Mouse (Mus musculus) heart, embryonic 13.5 days (tissue): ENCODE results near the gene Ccdc15. TPM values are rescaled to one million over a fixed set of nuclear protein-coding genes. Genes with fewer than 3 reads are reported as not detected.
"Not testable (repeated sequence)": the region's sequence is repeated elsewhere in the genome, so short reads cannot be mapped to it uniquely, and the experiment has no call there.

Source experiments
- ATAC-seq: fragments of 200-750 bp; cut with Nextera tagmentation; 2 replicates; pipeline ENCODE4 v1.8.0; 2017; ENCODE audit warnings: moderate TSS enrichment; ENCODE audit not compliant: insufficient number of reproducible peaks, low FRiP score, low TSS enrichment; ENCODE audit errors: extremely low read depth
- H3K27ac ChIP-seq: fragments of 300-500 bp; sonication (generic); replicated peaks from 2 replicates; pipeline ENCODE4 v1.5.1; 2015; ENCODE audit warnings: moderate library complexity, mild to moderate bottlenecking, inconsistent platforms
- H3K27me3 ChIP-seq: fragments of 300-500 bp; sonication (generic); replicated peaks from 2 replicates; pipeline ENCODE4 v1.6.1; 2015; ENCODE audit warnings: mild to moderate bottlenecking, inconsistent platforms
- H3K36me3 ChIP-seq: fragments of 300-500 bp; sonication (generic); 2 replicates; pipeline ENCODE4 v1.6.1; 2015; ENCODE audit warnings: mild to moderate bottlenecking, inconsistent platforms
- H3K4me1 ChIP-seq: fragments of 300-500 bp; sonication (generic); 2 replicates; pipeline ENCODE4 v1.6.1; 2015; ENCODE audit warnings: inconsistent platforms
- H3K4me2 ChIP-seq: fragments of 300-500 bp; sonication (generic); 2 replicates; pipeline ENCODE4 v1.6.1; 2015; ENCODE audit warnings: inconsistent platforms, mild to moderate bottlenecking, moderate library complexity
- H3K4me3 ChIP-seq: fragments of 300-500 bp; sonication (generic); 2 replicates; pipeline ENCODE4 v1.5.1; 2015; ENCODE audit warnings: moderate library complexity, mild to moderate bottlenecking, inconsistent platforms
- H3K9ac ChIP-seq: fragments of 300-500 bp; sonication (generic); 2 replicates; pipeline ENCODE4 v1.6.1; 2015; ENCODE audit warnings: inconsistent platforms, mild to moderate bottlenecking, moderate library complexity
- H3K9me3 ChIP-seq: fragments of 300-500 bp; sonication (generic); 2 replicates; pipeline ENCODE4 v1.6.1; 2016; ENCODE audit warnings: inconsistent platforms
- WGBS: fragments of 180-500 bp; shearing (Covaris S2); methylation state at CpG from one replicate; pipeline ENCODE4 v1.1.7; 2015; ENCODE audit warnings: mixed read lengths; 5-methylcytosine and 5-hydroxymethylcytosine counted together
- polyA plus RNA-seq: library from polyadenylated mRNA; unstranded; fragments of >200 nt; fragmentation: Nextera tagmentation; extraction: Ambion mirVana; gene quantifications from 2 replicates; pipeline ENCODE4 v1.2.1, GENCODE M21; 2015

Ccdc15 gene
- polyA plus RNA-seq, 1 experiment from 2014 or later, result 3.6 TPM

- Histone ChIP-seq H3K4me1 (peaks cover 14% of the 10 kb centered on the region), H3K27me3 (no peaks in the 10 kb centered on the region), H3K9ac (peak overlapping the region; percentile 93), H3K27ac (peak overlapping the region; percentile 95), H3K9me3 (no peaks in the 10 kb centered on the region), H3K36me3 (peaks cover 10% of the 10 kb centered on the region), H3K4me2 (peak overlapping the region; percentile 93), H3K4me3 (peak overlapping the region; percentile 88)
- ATAC-seq, result no peak
- whole genome bisulfite sequencing, result 24% methylated on average over 12 of the region's 12 CpGs
Measured at GRCm38 (mm10) chr9:37347184-37347987, 846 bp downstream of the Ccdc15 start.

GRCm38 (mm10) chr9:37345406-37345805 is 2.8 kb downstream of the Ccdc15 start:
- H3K9me3 ChIP-seq, result no peaks in the 10 kb centered on the region
- H3K27me3 ChIP-seq, result no peaks in the 10 kb centered on the region
- H3K27ac ChIP-seq, result no peak overlapping the region
- no peak overlapping the region for H3K9ac ChIP-seq
- no peak overlapping the region for H3K4me2 ChIP-seq
- H3K4me1 ChIP-seq, result peaks cover 14% of the 10 kb centered on the region
- peaks cover 17% of the 10 kb centered on the region for H3K36me3 ChIP-seq
- ATAC-seq, result no peak
- 68% methylated on average over 3 of the region's 3 CpGs for WGBS
- no peak overlapping the region for H3K4me3 ChIP-seq

- Histone ChIP-seq H3K9me3 (no peaks in the 10 kb centered on the region), H3K27me3 (no peaks in the 10 kb centered on the region), H3K27ac (no peak overlapping the region), H3K4me3 (no peak overlapping the region), H3K9ac (no peak overlapping the region), H3K4me2 (no peak overlapping the region), H3K4me1 (no peaks in the 10 kb centered on the region), H3K36me3 (no peaks in the 10 kb centered on the region)
- ATAC-seq, result no peak
- WGBS, result 45% methylated on average over 3 of the region's 3 CpGs
Measured at GRCm38 (mm10) chr9:37329456-37329855, 18.8 kb downstream of the Ccdc15 start.

DNA sequence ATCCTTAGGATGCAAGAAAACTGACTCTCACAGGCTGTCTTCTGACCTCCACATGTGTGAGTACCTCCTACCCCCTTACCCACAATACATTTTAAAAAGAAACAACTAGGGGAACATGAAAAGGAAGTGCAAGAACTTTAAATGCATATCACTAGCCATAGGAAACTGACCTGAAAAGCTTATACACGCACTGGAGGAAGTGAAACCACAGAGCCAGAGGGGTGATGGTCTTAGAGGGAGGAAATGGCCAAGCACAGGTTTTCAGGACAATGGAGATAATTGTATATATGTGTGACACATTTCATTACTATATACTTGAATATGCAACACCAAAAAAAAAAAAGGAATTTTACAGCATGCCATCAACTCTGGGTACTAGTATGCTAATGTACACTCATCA is 46.5 kb downstream of the Ccdc15 start:
- H3K27me3 ChIP-seq, result no peaks in the 10 kb centered on the region
- 83% methylated on average over 1 of the region's 1 CpGs for WGBS
- peaks cover 11% of the 10 kb centered on the region; the same call in 1 of the 2 replicates for H3K36me3 ChIP-seq
- H3K4me3 ChIP-seq, result no peak overlapping the region
- ATAC-seq, result no peak
- H3K9ac ChIP-seq, result no peak overlapping the region
- H3K4me2 ChIP-seq, result no peak overlapping the region
- H3K27ac ChIP-seq, result no peak overlapping the region
- no peaks in the 10 kb centered on the region for H3K9me3 ChIP-seq
- H3K4me1 ChIP-seq, result no peaks in the 10 kb centered on the region

- not testable (repeated sequence) for H3K4me3 ChIP-seq, H3K27me3 ChIP-seq, H3K27ac ChIP-seq, H3K9ac ChIP-seq, H3K9me3 ChIP-seq, H3K4me1 ChIP-seq, ATAC-seq, H3K4me2 ChIP-seq
- WGBS, result 67% methylated on average over 1 of the region's 1 CpGs
- peaks cover 11% of the 10 kb centered on the region; the same call in 1 of the 2 replicates for H3K36me3 ChIP-seq
Measured at GRCm38 (mm10) chr9:37300501-37300900, 47.7 kb downstream of the Ccdc15 start.

DNA sequence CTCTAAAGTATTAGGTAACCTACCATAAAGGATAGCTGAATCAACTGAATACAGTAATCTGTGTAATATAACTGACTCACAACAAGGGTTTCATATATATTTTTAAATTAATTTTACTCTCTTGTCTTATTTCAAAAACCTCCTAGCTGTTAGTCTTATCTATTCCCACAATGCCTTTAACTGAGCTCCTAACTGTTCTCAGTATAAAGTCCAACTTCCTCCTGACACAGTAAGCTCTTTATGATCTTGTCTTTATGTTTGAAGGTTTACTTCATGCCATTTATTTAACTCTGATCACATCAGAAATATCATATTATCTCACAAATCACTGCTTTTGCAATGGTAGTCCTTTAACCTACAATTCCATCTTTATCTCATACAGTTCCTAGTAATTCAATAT is 52.6 kb downstream of the Ccdc15 start:
- no peak overlapping the region for H3K4me3 ChIP-seq
- ATAC-seq, result no peak
- no peaks in the 10 kb centered on the region for H3K9me3 ChIP-seq
- H3K27me3 ChIP-seq, result no peaks in the 10 kb centered on the region
- no peak overlapping the region for H3K27ac ChIP-seq
- no peaks in the 10 kb centered on the region for H3K4me1 ChIP-seq
- no peak overlapping the region for H3K4me2 ChIP-seq
- H3K9ac ChIP-seq, result no peak overlapping the region
- H3K36me3 ChIP-seq, result peaks cover 3% of the 10 kb centered on the region; the same call in 1 of the 2 replicates

DNA sequence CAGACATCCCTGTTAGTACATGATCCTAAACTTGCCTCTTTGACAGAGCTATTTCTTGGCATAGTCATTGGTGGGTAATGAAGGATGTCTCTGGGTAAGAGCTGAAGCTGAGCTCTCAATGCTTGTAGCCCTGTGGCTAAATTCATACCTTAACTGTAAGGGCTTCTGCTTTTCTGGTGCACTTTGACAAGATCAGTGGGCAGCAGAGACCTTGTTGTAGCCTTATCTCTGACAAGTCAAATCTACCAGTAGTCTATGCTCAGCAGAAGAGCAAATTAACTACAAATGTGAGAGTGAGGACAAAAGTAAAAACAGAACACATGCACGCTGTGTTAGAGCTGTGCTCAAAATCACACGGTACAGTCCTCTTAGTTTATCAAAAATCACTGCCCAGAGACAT is 81.6 kb downstream of the Ccdc15 start:
- H3K9ac ChIP-seq, result no peak overlapping the region
- no peak overlapping the region for H3K4me2 ChIP-seq
- H3K27me3 ChIP-seq, result no peaks in the 10 kb centered on the region
- no peaks in the 10 kb centered on the region for H3K4me1 ChIP-seq
- ATAC-seq, result no peak
- WGBS, result 76% methylated on average over 2 of the region's 2 CpGs
- no peak overlapping the region for H3K4me3 ChIP-seq
- H3K36me3 ChIP-seq, result no peaks in the 10 kb centered on the region
- no peaks in the 10 kb centered on the region for H3K9me3 ChIP-seq
- no peak overlapping the region for H3K27ac ChIP-seq

DNA sequence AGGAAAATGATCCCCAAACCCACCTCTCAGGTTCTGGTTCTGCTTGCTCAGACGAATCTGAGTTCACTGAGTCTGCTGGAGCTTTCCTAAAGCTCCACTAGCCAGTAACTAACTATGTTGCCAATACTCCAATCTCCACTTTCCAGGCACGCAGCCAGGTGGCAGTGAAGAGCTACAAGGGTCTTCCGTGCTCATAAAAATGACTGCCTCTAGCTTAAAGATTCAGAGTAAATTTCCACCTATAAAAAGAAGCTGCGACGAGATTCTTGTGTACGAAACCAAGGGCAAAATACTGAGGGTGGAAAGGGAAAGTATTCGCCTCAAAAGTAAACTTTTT is 92.4 kb downstream of the Ccdc15 start:
- Histone ChIP-seq H3K27ac (peak overlapping the region; percentile 24; the same call in 1 of the 2 replicates), H3K9me3 (no peaks in the 10 kb centered on the region), H3K27me3 (no peaks in the 10 kb centered on the region), H3K4me2 (peak overlapping the region; percentile 85), H3K4me3 (peak overlapping the region; percentile 60), H3K9ac (peak overlapping the region; percentile 78), H3K4me1 (peaks cover 15% of the 10 kb centered on the region), H3K36me3 (no peaks in the 10 kb centered on the region)
- ATAC-seq, result no peak; the same call in 1 of the 2 replicates
- 31% methylated on average over 7 of the region's 7 CpGs for WGBS

- peak within 1 kb of the TSS; percentile 60 for H3K4me3 ChIP-seq
- peaks cover 15% of the 10 kb centered on the region for H3K4me1 ChIP-seq
- ATAC-seq, result 0 out of 2 replicates have a peak, but pooled peaks have one; percentile 42
- no peaks in the 10 kb centered on the region for H3K36me3 ChIP-seq
- no peaks in the 10 kb centered on the region for H3K27me3 ChIP-seq
- H3K4me2 ChIP-seq, result peak within 1 kb of the TSS; percentile 85
- WGBS, result 2% methylated on average over 38 of the region's 38 CpGs
- peak within 1 kb of the TSS; percentile 78 for H3K9ac ChIP-seq
- H3K27ac ChIP-seq, result peak within 1 kb of the TSS; percentile 24
- no peaks in the 10 kb centered on the region for H3K9me3 ChIP-seq
Measured at GRCm38 (mm10) chr9:37255149-37255888, 92.9 kb downstream of the Ccdc15 start, which contains the start of gene Slc37a2. Gene Slc37a2, minus strand, starts transcription at chr9:37255738.

- ATAC-seq, result no peak
- peak overlapping the region; percentile 60 for H3K4me3 ChIP-seq
- H3K4me1 ChIP-seq, result peaks cover 18% of the 10 kb centered on the region
- peak overlapping the region; percentile 85 for H3K4me2 ChIP-seq
- peak overlapping the region; percentile 78 for H3K9ac ChIP-seq
- H3K36me3 ChIP-seq, result no peaks in the 10 kb centered on the region
- H3K9me3 ChIP-seq, result no peaks in the 10 kb centered on the region
- no peak overlapping the region for H3K27ac ChIP-seq
- 13% methylated on average over 6 of the region's 6 CpGs for WGBS
- H3K27me3 ChIP-seq, result no peaks in the 10 kb centered on the region
Measured at GRCm38 (mm10) chr9:37254531-37255110, 93.6 kb downstream of the Ccdc15 start.

GRCm38 (mm10) chr9:37250631-37251030 is 97.6 kb downstream of the Ccdc15 start:
- 76% methylated on average over 6 of the region's 6 CpGs for WGBS

More at GRCm38 (mm10) chr9:37250631-37251030, 97.6 kb downstream of the Ccdc15 start:
- Histone ChIP-seq H3K27ac (no peak overlapping the region), H3K4me3 (no peak overlapping the region), H3K27me3 (no peaks in the 10 kb centered on the region), H3K9ac (no peak overlapping the region), H3K9me3 (no peaks in the 10 kb centered on the region), H3K4me2 (no peak overlapping the region), H3K4me1 (peaks cover 30% of the 10 kb centered on the region), H3K36me3 (no peaks in the 10 kb centered on the region)
- no peak for ATAC-seq
